Mouse (Mus musculus): ENCODE results near the gene Pnrc1.

The Pnrc1 gene

DNA sequence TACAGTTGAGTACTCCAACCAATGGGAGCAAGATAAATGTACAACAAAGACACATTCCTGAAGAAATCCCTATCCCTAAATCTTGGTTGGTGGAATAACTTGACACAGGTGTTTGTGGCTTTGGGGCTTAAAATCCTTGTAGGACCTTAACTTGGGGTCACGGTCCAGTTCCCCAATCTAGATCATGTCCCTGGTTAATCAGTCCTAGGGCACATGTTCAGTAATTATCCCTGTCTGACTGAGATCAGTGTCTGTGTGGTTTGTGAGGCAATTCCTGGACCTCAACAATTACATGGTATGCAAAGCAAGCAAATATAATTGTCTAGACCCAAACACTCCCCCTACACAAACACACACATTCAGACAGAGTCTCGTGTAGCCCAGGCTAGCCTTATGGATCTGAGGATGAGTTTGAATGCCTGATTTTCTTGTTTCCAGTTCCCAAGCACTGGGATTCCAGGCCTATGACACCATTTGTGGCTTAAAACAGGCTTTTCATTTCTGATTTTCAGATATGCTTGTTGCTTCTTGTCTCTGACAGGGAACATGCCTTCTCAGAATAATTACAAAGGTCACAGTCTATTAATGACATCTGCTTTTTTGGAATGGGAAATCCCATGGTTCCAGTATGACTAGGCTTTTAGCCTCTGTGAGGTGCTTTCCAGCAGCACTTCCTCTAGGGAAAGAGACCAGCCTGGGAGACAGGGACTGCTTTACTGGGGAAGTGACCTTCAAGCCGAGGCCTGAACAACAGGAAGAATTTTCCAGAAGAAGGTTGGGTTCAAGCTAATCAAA, 7.9 kb downstream of the Pnrc1 start:
- no peak for TF ChIP-seq GATA4 (IDR thresholded peaks at IDR 0.05; ENCODE audit: insufficient replicate concordance, low read length)

GRCm38 (mm10) chr4:33273437-33273836, 16.5 kb downstream of the Pnrc1 start:
- TF ChIP-seq GATA4 (IDR thresholded peaks at IDR 0.05; ENCODE audit: insufficient replicate concordance, low read length): no peak

- no peak for TF ChIP-seq GATA4 (IDR thresholded peaks at IDR 0.05; ENCODE audit: insufficient replicate concordance, low read length)
Observed at GRCm38 (mm10) chr4:33270386-33271314, 19.3 kb downstream of the Pnrc1 start.

DNA sequence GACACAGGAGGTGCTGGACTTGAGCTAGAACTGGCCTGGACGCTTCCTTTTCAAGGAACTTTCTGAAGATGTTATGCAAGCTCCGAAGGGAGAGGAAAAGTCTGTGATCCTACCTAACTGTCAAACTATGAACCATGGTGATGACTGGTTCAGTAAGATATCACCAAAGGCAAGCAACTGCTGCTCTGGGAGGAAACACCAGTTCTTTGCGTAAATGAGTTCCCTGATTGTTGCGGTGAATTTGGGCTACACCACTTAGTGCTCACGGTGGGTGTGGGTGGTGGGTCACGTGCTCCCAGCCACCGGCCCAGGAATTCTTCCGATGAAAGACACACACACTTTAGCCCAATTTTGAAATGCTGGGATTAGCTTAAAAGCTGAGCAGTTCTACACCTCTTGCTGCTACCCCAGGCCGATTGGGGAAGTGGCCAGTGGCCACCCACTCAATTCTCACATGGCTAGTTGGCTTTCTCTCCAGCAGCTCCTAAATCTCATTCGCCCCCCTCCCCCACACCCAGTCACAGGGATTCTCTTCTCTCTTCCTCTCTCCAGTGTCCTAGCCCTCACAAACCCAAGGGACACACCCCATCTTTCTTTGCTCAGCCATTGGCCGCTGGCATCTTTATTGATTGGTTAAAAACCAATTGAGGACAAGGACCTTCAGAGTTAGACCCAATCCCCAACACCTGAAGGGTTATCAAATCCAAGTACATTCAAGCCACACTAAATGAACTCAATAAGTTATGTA, 24.8 kb downstream of the Pnrc1 start:
- TF ChIP-seq GATA4 (IDR thresholded peaks at IDR 0.05; ENCODE audit: insufficient replicate concordance, low read length): no peak

GRCm38 (mm10) chr4:33262897-33263296, 27.1 kb downstream of the Pnrc1 start:
- no peak for TF ChIP-seq GATA4 (IDR thresholded peaks at IDR 0.05; ENCODE audit: insufficient replicate concordance, low read length)

DNA sequence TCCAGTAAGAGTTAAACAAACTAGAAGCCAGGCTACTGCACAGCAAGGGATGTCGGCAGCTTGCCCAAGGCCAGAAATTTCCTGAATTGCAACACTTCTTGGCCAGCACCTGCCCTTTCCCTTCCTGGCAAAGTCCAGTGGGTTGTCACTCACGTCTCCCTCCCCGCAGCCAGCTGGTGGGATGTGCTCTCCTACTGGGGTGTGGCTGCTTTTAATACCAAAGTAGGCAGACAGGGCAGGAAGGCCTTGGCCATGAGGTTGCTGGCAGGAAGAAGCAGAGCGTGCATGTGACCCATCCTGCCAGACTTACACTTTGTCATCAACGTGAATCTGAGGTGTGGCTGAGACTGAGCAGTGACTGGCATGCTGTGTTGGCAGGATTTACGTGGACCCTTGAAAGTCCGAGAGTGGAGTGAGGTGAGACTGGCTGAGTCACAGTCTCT, 28.6 kb downstream of the Pnrc1 start:
- peak; percentile 11; the same call in 1 of the 2 replicates for TF ChIP-seq GATA4 (IDR thresholded peaks at IDR 0.05; ENCODE audit: insufficient replicate concordance, low read length)

GRCm38 (mm10) chr4:33260311-33260710, 29.7 kb downstream of the Pnrc1 start:
- TF ChIP-seq GATA4 (IDR thresholded peaks at IDR 0.05; ENCODE audit: insufficient replicate concordance, low read length): no peak

- no peak for TF ChIP-seq GATA4 (IDR thresholded peaks at IDR 0.05; ENCODE audit: insufficient replicate concordance, low read length)
Observed at GRCm38 (mm10) chr4:33257263-33257964, 32.5 kb downstream of the Pnrc1 start.

DNA sequence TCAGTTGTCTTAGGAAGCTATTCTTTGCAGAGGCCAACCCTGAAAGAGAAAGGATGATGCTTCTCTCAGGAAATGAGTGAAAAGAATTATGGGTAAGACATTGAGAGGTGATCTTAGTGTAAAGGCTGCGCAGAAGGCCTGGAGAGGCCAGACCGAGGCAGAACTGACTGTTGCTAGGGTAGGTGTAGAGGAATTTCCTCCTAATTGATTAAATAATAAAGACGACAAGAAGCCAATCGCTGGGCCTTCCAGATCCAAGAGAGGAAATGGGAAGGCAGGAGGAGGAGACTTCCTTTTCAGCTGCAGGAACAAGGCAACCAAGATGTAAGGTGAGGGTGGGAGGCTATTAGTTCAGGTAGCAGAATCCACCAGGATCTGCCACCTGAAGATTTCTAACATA, 35.3 kb downstream of the Pnrc1 start:
- TF ChIP-seq GATA4 (IDR thresholded peaks at IDR 0.05; ENCODE audit: insufficient replicate concordance, low read length): no peak

- TF ChIP-seq GATA4 (IDR thresholded peaks at IDR 0.05; ENCODE audit: insufficient replicate concordance, low read length): no peak
Observed at GRCm38 (mm10) chr4:33250867-33251266, 39.1 kb downstream of the Pnrc1 start.

- no peak for TF ChIP-seq GATA4 (IDR thresholded peaks at IDR 0.05; ENCODE audit: insufficient replicate concordance, low read length)
Observed at GRCm38 (mm10) chr4:33249716-33250230, 40.2 kb downstream of the Pnrc1 start.

DNA sequence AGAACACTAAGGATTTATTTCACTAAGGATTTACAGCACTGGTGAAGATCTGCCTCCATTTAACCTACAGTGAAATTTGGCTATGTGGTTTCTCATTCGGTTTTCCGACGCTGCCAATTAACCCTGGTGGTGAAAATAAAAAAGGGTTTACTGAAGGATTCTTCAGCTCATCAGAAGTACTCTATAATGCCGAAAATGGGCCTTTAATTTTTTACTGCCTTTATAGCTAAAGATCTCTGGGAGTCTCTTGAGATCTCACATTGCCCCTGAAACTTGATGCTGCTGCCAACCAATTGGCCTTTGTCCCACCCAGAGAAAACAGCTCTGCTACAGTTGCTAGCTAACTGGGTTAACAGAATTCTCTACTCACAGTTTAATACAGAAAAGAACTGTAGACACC, 41.0 kb downstream of the Pnrc1 start:
- TF ChIP-seq GATA4 (IDR thresholded peaks at IDR 0.05; ENCODE audit: insufficient replicate concordance, low read length): no peak

GRCm38 (mm10) chr4:33248062-33248889, 41.7 kb downstream of the Pnrc1 start:
- no peak for TF ChIP-seq GATA4 (IDR thresholded peaks at IDR 0.05; ENCODE audit: insufficient replicate concordance, low read length)
